Mouse (Mus musculus) small intestine, adult 2 months (tissue): Measurements from ENCODE around the gene Zscan5b. TPM values are rescaled to one million over a fixed set of nuclear protein-coding genes. Genes with fewer than 3 reads are reported as not detected.
"Not testable (repeated sequence)": the region's sequence is repeated elsewhere in the genome, so short reads cannot be mapped to it uniquely, and the experiment has no call there.

Experiments
- H3K27ac ChIP-seq: fragments of 200-500 bp; 2 replicates; pipeline ENCODE4 v1.5.1; 2012; ENCODE audit warnings: low read depth, low read length, control low read depth, inconsistent platforms; ENCODE audit not compliant: insufficient read depth
- H3K27me3 ChIP-seq: fragments of 200-500 bp; 2 replicates; pipeline ENCODE4 v1.6.1; 2012; ENCODE audit warnings: mild to moderate bottlenecking, moderate library complexity, low read length, inconsistent platforms; ENCODE audit not compliant: control insufficient read depth, insufficient read depth
- H3K36me3 ChIP-seq: fragments of 200-500 bp; 2 replicates; pipeline ENCODE4 v1.6.1; 2012; ENCODE audit warnings: mild to moderate bottlenecking, low read length, control low read depth, inconsistent platforms; ENCODE audit not compliant: control insufficient read depth, insufficient read depth
- H3K4me1 ChIP-seq: fragments of 200-500 bp; 2 replicates; pipeline ENCODE4 v1.6.1; 2012; ENCODE audit warnings: low read length, inconsistent platforms, mixed read lengths; ENCODE audit not compliant: control insufficient read depth, insufficient read depth, insufficient read length
- H3K4me3 ChIP-seq: fragments of 200-500 bp; 2 replicates; pipeline ENCODE4 v1.5.1; 2012; ENCODE audit warnings: low read depth, mild to moderate bottlenecking, control low read depth, inconsistent platforms, low read length, moderate library complexity
- CTCF ChIP-seq: fragments of 200-500 bp; IDR thresholded peaks from 2 replicates; pipeline ENCODE4 v1.5.1; 2012; ENCODE audit warnings: low read depth, mild to moderate bottlenecking, control low read depth, inconsistent platforms, low read length, moderate library complexity, mixed read lengths; ENCODE audit not compliant: insufficient replicate concordance, insufficient read length; ENCODE audit errors: extremely low read depth
- POLR2A ChIP-seq: fragments of 200-500 bp; IDR thresholded peaks from 2 replicates; pipeline ENCODE4 v1.6.1; 2012; ENCODE audit warnings: low read depth, mild to moderate bottlenecking, control low read depth, inconsistent platforms, low read length, moderate library complexity
- WGBS: fragments of 180-500 bp; shearing (Covaris S2); methylation state at CpG from one replicate; pipeline ENCODE4 v1.1.7; 2018; 5-methylcytosine and 5-hydroxymethylcytosine counted together
- polyA plus RNA-seq: library from polyadenylated mRNA; depleted of rRNA; stranded (reverse); fragments of >200 nt; gene quantifications from 2 replicates; pipeline ENCODE4 v1.2.3, GENCODE M21; 2012

The Zscan5b gene
- polyA plus RNA-seq, 1 experiment, result not detected

- TF ChIP-seq CTCF, result peak; percentile 57; the same call in 1 of the 2 replicates
- H3K27ac ChIP-seq, H3K4me1 ChIP-seq, H3K36me3 ChIP-seq, H3K4me3 ChIP-seq, H3K27me3 ChIP-seq: not testable (repeated sequence)
- WGBS, result 11% methylated on average over 1 of the region's 1 CpGs
Measured at GRCm38 (mm10) chr7:6240841-6241425, 18.9 kb downstream of the Zscan5b start.

DNA sequence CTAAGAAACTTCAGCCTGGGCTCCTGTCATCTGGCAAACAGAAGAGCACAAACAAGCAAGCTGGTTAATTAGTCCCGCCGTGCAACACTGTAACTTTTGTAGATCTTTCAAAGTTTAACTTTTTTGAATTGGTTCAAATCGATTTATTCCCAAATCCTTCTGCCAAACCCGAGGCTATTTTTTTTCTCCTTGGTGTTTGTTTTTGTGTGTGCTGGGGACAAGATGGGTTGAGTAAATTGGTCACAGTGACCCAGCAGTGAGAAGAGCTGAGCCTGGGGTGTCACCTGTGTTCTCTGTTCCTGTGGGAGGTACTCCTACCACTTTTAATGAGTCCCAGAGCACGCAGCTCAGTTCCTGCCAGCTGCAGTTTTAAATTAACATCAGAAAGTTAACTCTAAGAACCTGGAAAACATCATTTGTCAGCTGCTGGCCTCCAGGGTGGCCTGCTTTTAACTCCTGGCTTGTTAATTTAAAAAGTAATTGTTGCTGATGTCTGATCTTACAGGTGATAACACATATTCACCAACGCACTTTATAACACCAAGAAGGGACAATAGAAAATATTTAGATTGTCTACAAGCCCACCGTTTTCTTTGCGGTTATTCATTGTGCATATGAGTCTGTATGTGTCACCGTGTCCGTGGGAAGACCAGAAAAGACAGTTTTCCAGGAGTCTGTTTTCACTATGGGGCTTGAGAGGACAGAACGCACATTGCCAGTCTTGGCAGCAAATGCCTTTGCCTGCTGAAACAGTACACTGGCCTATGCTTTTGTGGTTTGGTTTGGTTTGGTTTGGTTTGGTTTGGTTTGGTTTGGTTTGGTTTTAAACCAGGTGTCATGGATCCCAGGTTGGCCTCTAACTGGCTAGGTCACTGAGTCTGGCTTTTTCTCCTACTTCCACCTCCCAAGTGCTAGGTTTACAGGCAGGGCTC lies 22.5 kb downstream of the Zscan5b start:
- TF ChIP-seq POLR2A, result no peak
- Histone ChIP-seq H3K4me3 (no peak overlapping the region), H3K27ac (no peak overlapping the region), H3K36me3 (no peaks in the 10 kb centered on the region), H3K27me3 (no peaks in the 10 kb centered on the region), H3K4me1 (no peaks in the 10 kb centered on the region)
- 40% methylated on average over 11 of the region's 11 CpGs for WGBS

GRCm38 (mm10) chr7:6252410-6252809 lies 30.3 kb downstream of the Zscan5b start, which contains the start of gene Epp13:
Gene Epp13 (plus strand): TSS chr7:6252710.
- H3K4me1 ChIP-seq, result no peaks in the 10 kb centered on the region
- TF ChIP-seq CTCF, result no peak
- no peak for TF ChIP-seq POLR2A
- 82% methylated on average over 6 of the region's 6 CpGs for WGBS
- no peaks in the 10 kb centered on the region for H3K36me3 ChIP-seq
- no peak within 1 kb of the TSS for H3K27ac ChIP-seq
- H3K4me3 ChIP-seq, result no peak within 1 kb of the TSS
- H3K27me3 ChIP-seq, result no peaks in the 10 kb centered on the region

GRCm38 (mm10) chr7:6254451-6254850 lies 32.4 kb downstream of the Zscan5b start:
- Histone ChIP-seq H3K27ac (no peak overlapping the region), H3K4me1 (no peaks in the 10 kb centered on the region), H3K4me3 (no peak overlapping the region), H3K27me3 (no peaks in the 10 kb centered on the region), H3K36me3 (no peaks in the 10 kb centered on the region)
- 89% methylated on average over 5 of the region's 5 CpGs for WGBS
- TF ChIP-seq POLR2A (no peak), CTCF (no peak)

GRCm38 (mm10) chr7:6257386-6257785 lies 35.3 kb downstream of the Zscan5b start:
- no peak overlapping the region for H3K27ac ChIP-seq
- H3K4me3 ChIP-seq, result no peak overlapping the region
- no peaks in the 10 kb centered on the region for H3K27me3 ChIP-seq
- WGBS, result 84% methylated on average over 4 of the region's 4 CpGs
- H3K36me3 ChIP-seq, result no peaks in the 10 kb centered on the region
- no peaks in the 10 kb centered on the region for H3K4me1 ChIP-seq
- TF ChIP-seq POLR2A, result no peak

DNA sequence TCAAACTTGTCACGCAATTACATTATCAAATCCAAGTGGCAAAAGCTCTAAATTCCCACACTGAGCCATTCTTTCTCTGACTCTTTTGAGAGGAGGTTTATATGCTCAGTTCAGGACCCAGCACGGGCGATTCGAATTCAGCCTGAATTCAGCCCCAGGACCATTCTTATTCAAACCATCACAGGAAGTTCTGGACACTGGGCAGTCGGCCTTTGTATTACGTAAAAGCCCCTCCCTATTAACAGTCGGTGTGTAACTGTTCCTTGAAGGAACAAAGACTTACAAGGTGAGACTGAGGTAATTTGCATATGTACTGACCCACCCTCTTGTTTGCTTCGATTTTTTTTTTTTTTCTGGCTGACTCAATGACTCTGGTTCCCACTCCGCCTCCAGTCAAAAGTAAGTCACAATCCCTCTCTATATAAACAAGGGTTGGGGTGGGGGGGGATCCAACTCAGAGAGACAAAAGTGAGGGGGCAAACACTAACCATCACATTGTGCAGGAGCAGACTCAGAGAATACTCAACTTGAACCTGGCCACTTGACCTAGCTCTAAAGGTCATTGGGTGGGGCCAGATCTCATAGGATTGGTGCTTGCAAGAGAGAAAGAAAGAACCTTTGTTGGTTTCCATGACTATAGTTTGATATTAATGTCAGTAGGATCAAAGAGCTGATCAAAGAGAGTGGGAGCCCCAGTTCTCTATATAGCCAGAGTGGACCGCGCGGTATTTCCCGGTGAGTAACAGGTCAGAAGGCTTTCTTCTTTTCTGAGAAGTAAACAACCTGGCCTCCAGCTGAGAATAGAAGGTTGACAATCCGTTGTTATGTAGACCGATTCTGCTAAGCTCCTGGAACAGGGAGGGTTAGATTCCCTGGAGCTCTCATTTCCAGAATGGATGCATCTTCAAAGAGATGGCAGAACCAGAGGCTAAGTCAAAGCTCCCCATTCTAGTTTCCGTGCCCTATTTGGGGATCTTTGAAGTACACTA lies 36.4 kb downstream of the Zscan5b start:
- no peak for TF ChIP-seq CTCF
- TF ChIP-seq POLR2A, result no peak
- H3K36me3 ChIP-seq, result no peaks in the 10 kb centered on the region
- 43% methylated on average over 16 of the region's 16 CpGs for WGBS

GRCm38 (mm10) chr7:6260004-6260403 lies 37.9 kb downstream of the Zscan5b start:
- not testable (repeated sequence) for H3K27ac ChIP-seq, H3K4me3 ChIP-seq, H3K36me3 ChIP-seq, H3K4me1 ChIP-seq, H3K27me3 ChIP-seq
- whole genome bisulfite sequencing, result 52% methylated on average over 2 of the region's 2 CpGs

More for the DNA sequence above, 36.4 kb downstream of the Zscan5b start:
- Histone ChIP-seq H3K27ac (no peak overlapping the region), H3K27me3 (no peaks in the 10 kb centered on the region), H3K4me3 (no peak overlapping the region), H3K4me1 (no peaks in the 10 kb centered on the region)
